Mouse (Mus musculus) granulocyte monocyte progenitor cell, adult 5-6 weeks (primary cell): Measurements from ENCODE around the gene Aff2. TPM values are rescaled to one million over a fixed set of nuclear protein-coding genes. Genes with fewer than 3 reads are reported as not detected.

Source experiments
- ATAC-seq: replicated peaks from 2 replicates; pipeline ENCODE4 v1.8.0; 2016; ENCODE audit warnings: mild to moderate bottlenecking, moderate TSS enrichment, inconsistent platforms; ENCODE audit not compliant: poor library complexity, severe bottlenecking
- total RNA-seq, 2 experiments: library from RNA; stranded (forward) in 1 of 2; stranded (reverse) in 1 of 2; fragments of 200-712, 200-1000 nt in 1 of 2; fragments of >200 nt in 1 of 2; fragmentation: Nextera tagmentation in 1 of 2; gene quantifications; 2 replicates each; pipeline ENCODE4 v1.2.3; 2014 to 2017

Gene Aff2
- total RNA-seq (2014; fragmentation: Nextera tagmentation), result 3.7 and 4.5 TPM in 2 replicates
- 0.98 and 3.1 TPM in 2 replicates for total RNA-seq (2017)

DNA sequence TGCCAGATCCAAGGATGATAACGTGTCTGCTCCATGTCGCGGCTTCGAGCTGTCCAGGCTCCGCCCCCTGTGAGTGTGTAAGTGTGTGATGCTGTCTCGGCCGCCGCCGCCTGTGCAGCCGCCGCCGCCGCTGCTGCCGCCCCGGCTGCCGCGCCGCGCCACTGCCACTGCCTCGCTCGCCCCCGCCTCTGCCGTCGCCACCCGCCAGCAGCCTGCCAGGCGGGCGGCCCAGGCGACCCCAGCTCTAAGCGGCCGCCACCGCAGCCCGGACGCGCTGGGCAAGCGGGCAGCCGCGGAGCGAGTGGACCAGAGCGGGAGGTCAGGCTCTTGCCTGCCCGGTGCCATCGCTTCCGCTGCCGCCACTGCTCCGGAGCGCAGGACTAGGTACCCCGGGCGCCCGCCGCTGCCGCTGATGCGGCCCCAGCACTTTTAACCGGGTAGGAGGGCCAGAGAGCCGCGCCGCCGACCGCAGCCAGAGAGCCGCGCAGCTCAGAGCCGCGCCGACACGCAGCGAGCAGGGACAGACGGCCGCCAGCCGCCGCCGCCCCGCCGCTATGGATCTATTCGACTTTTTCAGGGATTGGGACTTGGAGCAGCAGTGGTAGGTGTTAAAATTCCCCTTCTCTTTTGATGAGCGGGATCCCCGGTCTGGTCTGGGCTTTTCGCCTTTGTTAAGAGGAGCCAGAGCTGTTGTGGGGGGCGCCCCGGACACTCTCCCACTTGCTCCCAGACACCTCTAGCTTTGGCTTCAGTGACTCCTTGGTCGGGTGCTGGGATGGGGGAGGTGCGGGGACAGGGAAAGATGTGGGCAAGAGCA lies at the start of gene Aff2:
Gene Aff2 (plus strand): TSS at position 57 of the 817 bp plus-strand sequence.
- peak; percentile 42 for ATAC-seq

DNA sequence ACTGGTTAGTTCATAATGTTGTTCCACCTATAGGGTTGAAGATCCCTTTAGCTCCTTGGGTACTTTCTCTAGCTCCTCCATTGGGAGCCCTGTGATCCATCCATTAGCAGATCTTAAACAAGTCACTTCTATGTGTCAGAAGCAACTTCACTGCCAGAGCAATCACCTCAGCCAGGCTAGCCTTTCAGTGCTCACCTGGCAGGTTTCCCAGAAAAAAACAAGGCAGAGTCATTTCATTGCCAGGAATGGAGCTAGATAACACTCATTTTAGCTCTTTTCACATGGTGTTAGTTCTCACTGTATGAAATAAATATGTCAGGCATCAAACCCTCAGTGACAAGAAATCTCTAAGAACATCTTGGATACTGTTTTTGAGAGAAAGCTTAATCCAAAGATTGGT lies 22.8 kb upstream of the Aff2 start:
- no peak for ATAC-seq

DNA sequence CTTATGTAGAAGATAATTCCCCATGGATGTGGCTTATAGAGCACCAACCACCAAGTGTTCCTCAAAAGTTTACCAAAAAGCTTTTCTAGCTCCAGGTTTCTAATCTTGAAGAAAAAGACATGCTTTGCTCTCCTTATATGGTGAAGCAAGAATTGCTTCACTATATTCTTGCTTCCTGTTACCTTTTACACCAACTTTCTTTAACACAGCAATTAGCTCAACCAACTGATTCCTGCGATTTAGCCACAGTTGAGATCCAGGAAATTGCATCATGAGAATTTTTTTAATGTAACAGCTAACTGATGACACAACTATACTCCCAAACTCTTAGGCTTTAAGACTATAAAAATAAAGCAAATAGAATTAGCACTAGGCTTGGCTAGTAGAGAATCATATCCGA lies 4.5 kb upstream of the Aff2 start:
- ATAC-seq, result peak; percentile 81

DNA sequence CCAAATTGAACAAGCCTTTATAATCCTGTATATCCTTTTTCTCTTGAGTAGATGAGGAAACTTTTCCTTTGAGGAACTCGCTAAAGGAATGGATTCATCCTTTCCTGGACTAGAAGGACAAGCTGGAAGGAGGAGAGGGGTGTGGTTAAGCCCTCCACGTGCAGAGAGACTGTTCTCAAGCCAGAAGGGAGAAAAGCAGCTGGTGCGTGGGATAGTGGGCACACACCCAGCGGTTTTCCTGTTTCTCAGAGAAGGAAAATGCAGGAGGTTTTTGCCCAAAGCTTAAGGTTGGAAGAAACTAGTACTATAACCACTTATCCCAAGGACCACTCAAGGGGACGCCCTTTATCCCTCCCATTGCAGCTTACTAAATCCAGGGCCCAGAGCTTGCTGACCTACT lies 734 bp upstream of the Aff2 start:
- no peak for ATAC-seq

DNA sequence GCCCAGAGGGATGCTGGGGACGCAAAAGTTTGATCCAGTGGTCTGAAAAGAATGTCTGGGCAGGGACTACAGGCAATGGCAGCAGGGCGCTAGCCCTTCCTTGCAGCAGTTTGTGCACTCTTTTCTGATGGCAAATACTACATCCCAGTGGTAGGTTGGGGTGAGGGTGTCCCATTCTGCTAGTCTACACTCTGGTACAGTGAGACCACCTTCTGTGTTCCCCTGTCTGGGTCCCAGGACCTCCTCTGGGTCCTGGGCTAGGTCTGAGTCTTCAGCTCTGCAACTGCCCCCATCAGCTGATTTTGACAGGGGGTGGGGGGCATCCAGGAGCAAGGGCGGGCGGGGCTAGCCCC lies 233 bp upstream of the Aff2 start:
- ATAC-seq, result no peak

DNA sequence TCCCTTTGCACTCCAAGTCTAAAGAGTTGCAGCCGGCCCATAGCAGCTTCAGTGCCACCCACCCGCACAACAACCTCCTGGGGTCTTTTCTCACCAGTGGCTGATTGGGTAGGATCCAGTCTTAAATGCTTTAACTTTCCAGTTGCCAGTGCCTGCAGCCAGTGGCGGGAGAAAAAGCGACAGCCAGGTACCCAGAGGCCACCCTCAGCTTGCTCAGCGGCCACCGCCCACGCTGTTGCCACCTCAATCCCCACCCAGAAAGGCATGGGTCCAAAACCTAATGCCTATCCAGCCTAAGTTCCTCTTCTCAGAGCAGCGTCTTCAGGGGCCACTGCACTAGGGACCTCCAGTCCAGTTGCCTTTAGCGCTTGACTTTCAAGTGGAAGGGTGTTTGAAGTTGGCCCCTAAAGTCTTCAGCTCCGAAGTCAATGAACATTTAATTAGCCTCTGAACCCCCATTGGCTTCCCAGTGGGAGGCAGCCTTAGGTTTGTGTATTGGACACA lies 1.0 kb downstream of the Aff2 start:
- peak; percentile 73 for ATAC-seq

DNA sequence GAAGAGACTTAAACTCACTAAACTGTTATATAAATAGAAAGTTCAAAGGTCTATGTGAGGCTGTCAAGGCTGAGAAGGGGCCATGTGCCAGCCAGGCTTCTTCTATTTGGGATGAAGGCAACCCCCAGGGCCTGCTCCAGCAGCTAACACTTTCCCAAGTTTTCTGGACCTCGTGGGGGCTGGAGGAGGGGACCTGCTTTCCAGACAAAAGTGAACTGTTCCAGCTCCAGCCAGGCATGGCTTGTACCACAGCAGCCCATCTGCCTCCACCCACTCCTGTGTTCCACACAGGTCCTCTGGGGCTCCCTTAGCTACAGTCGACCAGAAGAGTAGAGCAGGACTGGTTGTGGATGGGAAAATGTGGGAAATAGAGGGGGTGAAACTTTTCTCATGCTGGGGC lies 4.1 kb downstream of the Aff2 start:
- ATAC-seq, result no peak

DNA sequence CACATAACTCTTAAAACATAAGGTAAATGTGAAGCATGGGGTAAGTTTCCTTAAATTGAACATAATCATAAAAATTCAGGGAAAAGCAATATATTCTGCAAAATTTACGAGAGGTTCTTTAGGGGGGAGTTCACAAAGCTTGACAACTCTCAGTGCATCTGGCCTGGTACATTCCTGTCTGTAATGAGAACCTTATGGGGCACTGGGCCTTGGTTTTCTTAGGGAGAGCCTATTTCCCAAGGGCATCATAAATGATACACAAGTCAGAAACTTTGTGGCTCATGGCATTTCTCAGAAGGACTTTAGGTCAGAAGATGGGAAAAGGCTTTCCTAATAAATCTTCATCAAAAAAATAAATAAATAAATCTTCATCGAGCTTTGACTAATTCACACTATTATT lies 13.2 kb downstream of the Aff2 start:
- no peak for ATAC-seq

DNA sequence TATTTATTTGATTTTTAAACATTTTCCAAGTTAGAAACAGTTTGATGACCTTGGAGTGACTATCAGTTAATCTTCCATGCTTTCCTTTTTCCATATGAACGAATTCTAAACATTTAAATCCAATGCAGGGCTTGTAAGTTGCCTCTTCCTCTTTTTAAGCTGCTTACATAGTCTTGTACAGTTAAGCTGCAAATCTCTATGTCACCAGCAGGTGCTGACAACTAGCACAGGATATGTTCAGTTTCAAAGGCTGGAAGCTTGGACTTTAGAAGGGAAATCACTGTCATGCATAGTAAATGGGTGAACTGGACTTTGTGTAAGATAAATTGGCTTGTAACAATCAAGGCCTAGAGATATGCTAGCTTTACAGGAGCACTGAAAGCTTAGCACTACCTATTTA lies 29.6 kb downstream of the Aff2 start:
- peak; percentile 53; the same call in 1 of the 2 replicates for ATAC-seq

DNA sequence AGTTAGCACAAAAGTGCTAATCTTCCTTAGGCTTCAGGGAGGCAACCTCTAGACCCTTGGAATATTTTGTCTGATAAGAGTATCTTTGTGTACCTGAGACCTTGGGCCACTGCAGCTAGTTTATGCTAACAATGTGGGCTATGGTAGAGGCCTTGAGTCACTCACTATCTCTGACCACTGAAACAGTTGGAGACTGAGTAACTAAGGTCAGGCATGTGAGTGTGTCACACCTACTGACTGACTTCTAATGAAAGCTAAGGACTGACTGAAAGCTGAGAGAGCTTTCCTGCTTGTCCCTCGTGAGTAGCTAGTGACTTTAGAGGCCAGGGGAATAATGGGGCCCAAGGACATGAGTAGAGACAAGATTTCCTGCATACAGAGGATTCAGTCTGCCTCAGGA lies 54.9 kb downstream of the Aff2 start:
- no peak for ATAC-seq

DNA sequence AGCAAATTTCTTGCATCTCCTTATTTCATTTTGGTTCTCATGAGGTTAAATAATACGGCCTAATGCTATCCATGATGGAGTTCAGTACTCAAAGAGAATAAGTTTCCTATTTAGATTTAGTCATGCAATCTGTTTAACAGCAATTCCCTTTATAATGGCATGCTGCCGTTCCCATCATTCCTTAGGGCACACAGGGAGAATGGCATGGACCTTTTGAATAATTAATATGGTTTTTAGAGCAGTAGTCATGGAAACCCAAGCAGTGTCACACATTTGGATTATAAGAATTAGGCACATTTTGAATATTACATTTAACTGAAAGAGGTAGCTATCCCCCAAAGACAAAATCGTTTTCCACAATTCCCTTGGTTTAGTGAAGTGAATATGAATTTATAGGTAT lies 78.3 kb downstream of the Aff2 start:
- ATAC-seq, result no peak

DNA sequence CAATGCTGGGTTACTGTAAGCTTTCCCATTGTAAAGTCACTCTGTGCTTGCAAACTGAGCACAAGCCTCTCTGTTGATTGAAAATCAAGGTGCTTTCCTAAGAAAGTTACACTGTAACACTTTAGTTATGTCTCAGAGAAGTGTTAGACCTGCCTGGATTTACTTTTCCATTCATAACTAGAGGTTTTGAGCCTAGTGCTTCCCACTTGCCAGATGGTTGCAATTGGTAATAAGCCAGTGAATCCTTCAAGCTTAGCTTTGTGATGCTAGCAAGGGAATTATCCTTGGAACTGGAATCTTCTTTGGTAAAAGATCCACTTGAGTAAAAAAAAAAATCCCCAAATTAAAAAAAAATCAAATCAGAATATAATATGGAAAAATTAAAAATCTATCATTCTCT lies 81.8 kb downstream of the Aff2 start:
- ATAC-seq, result no peak

DNA sequence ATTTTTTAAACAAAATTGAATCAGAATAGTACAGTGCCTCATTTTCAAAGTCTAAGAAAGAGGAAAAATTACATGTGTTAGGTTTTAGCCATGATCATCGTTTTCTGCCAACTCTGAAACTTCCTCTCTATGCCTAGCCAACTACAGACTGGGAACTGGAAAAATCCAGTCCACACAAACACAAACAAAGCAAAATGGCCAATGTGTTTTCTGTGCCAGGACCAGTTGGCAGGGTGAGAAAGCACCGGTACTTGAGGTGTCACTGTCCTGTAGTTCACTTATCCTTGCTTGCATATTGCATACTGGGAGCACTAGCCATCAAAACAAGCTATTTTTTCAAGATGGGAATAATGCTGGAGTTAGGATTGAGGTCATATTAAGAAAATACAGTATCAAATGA lies 100.8 kb downstream of the Aff2 start:
- no peak for ATAC-seq

DNA sequence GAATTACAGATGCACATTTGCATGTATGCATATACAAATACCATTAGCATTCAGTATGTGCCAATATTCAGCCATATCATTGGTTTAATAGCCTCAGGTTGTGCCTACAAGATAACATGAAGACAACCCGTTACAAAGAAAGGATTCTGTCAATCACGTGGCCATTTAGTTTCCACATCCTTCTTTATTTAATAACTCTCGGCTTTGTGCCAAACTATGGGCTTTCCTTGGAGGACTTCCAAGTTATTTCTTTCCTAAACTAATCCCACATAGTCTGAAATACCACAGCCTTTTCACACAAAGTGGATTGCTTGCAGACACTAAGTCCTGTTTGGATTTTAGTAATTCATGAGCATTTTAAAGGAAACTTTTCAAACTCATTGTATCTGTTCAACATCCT lies 142.0 kb downstream of the Aff2 start:
- no peak for ATAC-seq

DNA sequence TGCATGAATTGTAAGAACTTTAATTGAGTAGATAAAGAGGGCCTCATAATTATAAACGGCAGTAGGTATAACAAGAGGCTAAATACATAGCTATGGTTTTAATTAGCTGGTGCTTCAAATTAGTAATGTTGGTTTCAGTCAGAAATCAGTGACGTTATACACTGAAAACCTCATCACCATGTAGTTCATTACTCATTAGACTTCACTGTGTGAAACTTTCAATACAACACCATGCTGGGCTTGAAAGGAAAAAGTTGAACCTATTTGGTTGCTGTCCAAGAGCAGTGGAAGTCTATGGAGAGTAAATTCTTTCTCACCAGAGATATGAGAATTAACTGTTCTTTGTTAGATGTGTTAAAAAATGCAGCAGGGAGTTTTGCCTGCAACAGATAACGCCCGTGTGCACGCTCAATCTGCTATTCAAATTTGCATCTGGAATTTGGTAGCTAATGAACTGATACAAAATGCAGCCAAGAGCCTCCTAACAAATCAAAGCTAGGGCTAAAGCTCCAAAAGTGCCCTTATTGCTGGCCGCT lies 158.0 kb downstream of the Aff2 start:
- ATAC-seq, result no peak

DNA sequence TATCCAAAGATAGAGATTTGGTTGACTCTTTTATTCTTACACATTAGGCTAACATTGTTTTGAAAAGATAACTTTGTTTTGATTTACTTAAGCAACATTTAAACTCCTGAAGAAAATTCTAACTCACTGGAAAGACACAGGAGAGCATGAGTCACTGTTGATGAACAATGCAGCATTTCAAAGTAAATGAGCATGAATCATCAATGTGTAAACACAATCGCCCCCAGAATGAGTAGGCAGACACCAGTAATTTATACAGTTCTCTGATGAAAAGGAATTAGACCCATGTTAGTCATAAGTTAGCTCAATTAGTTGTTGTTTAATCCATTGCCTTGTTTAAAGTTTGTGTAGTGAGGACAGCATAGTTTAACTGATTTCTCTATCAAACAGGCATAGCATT lies 180.7 kb downstream of the Aff2 start:
- ATAC-seq, result no peak

DNA sequence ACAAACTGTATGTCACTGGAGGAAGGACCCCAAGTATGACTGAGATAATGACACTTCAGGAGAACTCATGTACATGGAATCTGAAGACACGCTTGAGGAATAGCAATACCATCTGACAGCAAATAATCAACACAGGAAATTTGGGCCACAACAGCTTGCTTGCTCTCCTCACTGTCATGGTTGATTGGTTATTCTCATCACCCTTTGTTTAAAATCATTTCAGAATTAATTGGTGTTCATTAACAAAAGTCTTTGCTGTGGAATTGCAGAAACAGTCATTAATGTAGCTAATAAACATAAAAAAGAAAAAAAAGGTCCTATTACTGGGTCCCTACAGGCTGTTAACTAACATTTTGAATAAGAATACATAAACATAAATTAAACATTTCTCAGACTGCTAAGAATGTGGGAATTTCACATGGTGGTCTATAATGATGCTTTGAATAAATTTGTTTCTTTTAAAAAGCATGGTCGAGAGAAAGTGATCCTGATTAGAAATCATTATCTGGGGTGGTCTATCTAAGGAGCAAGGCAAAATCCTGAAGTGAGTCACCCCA lies 219.9 kb downstream of the Aff2 start:
- no peak for ATAC-seq

DNA sequence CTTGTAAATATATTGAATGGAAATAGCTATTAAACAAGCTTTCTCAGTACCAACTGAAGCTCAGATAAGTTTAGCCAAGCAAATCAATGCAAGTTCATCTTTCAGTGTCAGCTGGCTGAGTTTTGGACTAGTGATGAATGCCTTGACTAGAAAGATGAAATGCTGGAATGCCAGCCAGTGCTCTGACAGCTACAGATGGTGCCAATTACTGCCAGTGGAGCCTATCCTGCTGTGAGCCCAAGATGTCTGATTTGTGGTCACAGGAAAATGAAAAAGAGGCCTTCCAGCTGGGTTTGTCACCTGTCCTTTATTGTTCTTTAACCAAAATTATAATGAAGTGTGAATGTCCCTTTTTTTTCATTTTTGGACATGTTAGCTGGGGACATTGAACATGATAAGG lies 248.7 kb downstream of the Aff2 start:
- no peak for ATAC-seq

DNA sequence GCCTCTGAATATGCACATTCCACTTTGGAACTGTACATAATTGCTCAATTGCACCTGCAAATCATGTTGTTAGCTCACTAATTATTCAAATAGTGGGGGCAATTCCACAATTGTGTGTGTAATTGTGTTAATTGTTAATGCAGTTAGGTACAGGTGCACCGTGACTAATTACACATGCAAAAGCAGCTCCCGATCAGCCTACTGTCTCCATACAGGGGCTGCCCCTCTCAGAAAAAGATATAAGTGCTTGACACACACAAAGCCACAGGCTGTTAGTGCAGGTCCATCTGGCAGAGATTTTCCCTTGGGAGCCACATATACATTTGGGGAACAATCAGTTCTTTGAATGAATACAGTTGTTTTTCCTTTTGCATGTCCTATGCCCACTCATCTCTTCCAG lies 302.9 kb downstream of the Aff2 start:
- no peak for ATAC-seq

DNA sequence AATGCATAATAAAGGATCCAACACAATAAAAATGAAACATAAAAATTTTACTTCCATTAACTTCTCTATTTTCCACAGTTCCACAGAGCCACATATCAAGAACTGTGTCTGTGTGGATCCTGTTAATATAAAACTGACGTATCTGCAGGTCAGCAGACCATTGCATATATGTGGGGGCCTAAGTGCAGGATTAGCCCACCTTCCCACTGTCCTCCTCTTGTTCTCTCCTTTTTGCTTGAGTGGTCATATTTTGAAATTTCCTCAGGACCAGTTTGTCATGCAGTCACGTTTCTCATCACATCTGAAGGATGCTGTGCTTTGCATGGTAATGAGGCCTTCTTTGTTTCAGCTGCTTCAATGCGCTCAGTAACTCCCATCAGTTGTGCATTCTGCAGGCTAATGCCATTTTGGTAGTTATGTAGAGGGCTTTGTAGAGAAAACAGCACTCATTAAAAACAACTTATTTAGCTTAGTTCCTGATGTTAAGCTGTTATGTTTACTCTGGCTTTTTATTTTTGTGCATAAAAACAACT lies 306.1 kb downstream of the Aff2 start:
- no peak for ATAC-seq

DNA sequence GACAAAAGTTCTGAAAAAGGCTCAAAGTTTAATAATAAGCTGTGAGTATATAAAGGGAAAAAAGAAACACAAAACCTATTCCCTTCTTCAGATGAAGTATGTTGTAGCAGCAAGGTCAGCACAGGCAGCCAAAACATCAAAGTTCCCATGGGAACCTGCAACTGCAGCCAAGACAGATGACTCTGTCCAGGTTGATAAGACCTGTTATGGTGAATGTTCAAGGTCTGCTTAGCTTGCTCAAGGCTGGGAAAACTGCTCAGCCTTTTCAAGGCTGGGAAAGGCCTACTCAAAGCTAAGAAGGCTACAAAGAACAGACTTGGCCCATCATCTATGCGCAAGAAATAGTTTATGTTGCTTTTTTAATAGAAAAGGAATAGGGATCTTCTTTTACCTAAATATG lies 315.6 kb downstream of the Aff2 start:
- no peak for ATAC-seq

DNA sequence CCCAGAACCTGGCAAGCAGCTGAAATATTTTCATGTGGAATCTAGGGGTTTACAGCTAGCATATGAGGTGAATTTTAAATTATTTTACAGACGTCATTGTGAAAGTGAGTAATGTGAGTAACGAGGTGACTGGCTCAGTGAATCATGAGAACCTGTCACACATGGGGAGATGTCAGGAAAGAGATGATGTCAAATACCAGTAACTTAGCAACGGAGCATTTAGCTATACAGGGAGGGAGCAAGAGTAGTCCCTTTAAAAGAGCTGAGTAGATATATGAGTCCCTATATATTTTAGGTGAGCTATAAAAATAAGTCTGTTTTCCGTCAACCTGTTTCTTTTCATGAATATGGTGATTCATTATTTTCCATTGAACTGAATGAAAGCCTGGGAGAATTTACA lies 338.7 kb downstream of the Aff2 start:
- no peak for ATAC-seq
